Mouse (Mus musculus): ENCODE measurements around the gene Prkag2.

The Prkag2 gene

GRCm38 (mm10) chr5:25100516-25101125 lies at the start of gene Prkag2:
Gene Prkag2 (minus strand): TSS chr5:25100642.
- DNase-seq (ENCODE audit: extremely low read depth, low read depth), result peak; percentile 62

GRCm38 (mm10) chr5:25149331-25149965 lies 49.0 kb upstream of the Prkag2 start:
- no peak for DNase-seq (ENCODE audit: extremely low read depth, low read depth)

- DNase-seq (ENCODE audit: extremely low read depth, low read depth), result no peak
These were observed 46.3 kb upstream of the Prkag2 start for GRCm38 (mm10) chr5:25146705-25147104.

- no peak for DNase-seq (ENCODE audit: extremely low read depth, low read depth)
These were observed 27.4 kb upstream of the Prkag2 start for GRCm38 (mm10) chr5:25127865-25128264.

GRCm38 (mm10) chr5:25125884-25126560 lies 25.6 kb upstream of the Prkag2 start:
- no peak for DNase-seq (ENCODE audit: extremely low read depth, low read depth)

GRCm38 (mm10) chr5:25122534-25122933 lies 22.1 kb upstream of the Prkag2 start:
- no peak for DNase-seq (ENCODE audit: extremely low read depth, low read depth)

- no peak for DNase-seq (ENCODE audit: extremely low read depth, low read depth)
These were observed 18.7 kb upstream of the Prkag2 start for GRCm38 (mm10) chr5:25119148-25119547.

- DNase-seq (ENCODE audit: extremely low read depth, low read depth), result no peak
These were observed 15.6 kb upstream of the Prkag2 start for GRCm38 (mm10) chr5:25115997-25116396.

GRCm38 (mm10) chr5:25115216-25115615 lies 14.8 kb upstream of the Prkag2 start:
- no peak for DNase-seq (ENCODE audit: extremely low read depth, low read depth)

- DNase-seq (ENCODE audit: extremely low read depth, low read depth), result no peak
These were observed 13.7 kb upstream of the Prkag2 start for GRCm38 (mm10) chr5:25114110-25114509.

GRCm38 (mm10) chr5:25110314-25110713 lies 9.9 kb upstream of the Prkag2 start:
- no peak for DNase-seq (ENCODE audit: extremely low read depth, low read depth)

- DNase-seq (ENCODE audit: extremely low read depth, low read depth), result no peak
These were observed 5.3 kb upstream of the Prkag2 start for GRCm38 (mm10) chr5:25105748-25106147.

- peak; percentile 49 for DNase-seq (ENCODE audit: extremely low read depth, low read depth)
These were observed 683 bp upstream of the Prkag2 start for GRCm38 (mm10) chr5:25101126-25101523.

GRCm38 (mm10) chr5:25100157-25100515 lies 306 bp downstream of the Prkag2 start:
- no peak for DNase-seq (ENCODE audit: extremely low read depth, low read depth)

GRCm38 (mm10) chr5:25099367-25100156 lies 880 bp downstream of the Prkag2 start:
- DNase-seq (ENCODE audit: extremely low read depth, low read depth), result no peak

GRCm38 (mm10) chr5:25097891-25098290 lies 2.6 kb downstream of the Prkag2 start:
- DNase-seq (ENCODE audit: extremely low read depth, low read depth), result no peak

- no peak for DNase-seq (ENCODE audit: extremely low read depth, low read depth)
These were observed 4.0 kb downstream of the Prkag2 start for GRCm38 (mm10) chr5:25096431-25096830.

GRCm38 (mm10) chr5:25092630-25093245 lies 7.7 kb downstream of the Prkag2 start:
- no peak for DNase-seq (ENCODE audit: extremely low read depth, low read depth)

GRCm38 (mm10) chr5:25089258-25089972 lies 11.0 kb downstream of the Prkag2 start:
- no peak for DNase-seq (ENCODE audit: extremely low read depth, low read depth)

- no peak for DNase-seq (ENCODE audit: extremely low read depth, low read depth)
These were observed 11.8 kb downstream of the Prkag2 start for GRCm38 (mm10) chr5:25088633-25089032.

- DNase-seq (ENCODE audit: extremely low read depth, low read depth), result no peak
These were observed 12.3 kb downstream of the Prkag2 start for GRCm38 (mm10) chr5:25088111-25088510.

Data from MEL-GATA-1-ER (cell line).